Mouse (Mus musculus) right cerebral cortex, postnatal 14 days (tissue): ENCODE measurements around the gene Spi1.

Experiments
- DNase-seq: peaks from one replicate; pipeline ENCODE4 v3.0.0; 2022

The Spi1 gene

GRCm38 (mm10) chr2:91068162-91068871 is 13.9 kb upstream of the Spi1 start:
- DNase-seq = no peak

DNA sequence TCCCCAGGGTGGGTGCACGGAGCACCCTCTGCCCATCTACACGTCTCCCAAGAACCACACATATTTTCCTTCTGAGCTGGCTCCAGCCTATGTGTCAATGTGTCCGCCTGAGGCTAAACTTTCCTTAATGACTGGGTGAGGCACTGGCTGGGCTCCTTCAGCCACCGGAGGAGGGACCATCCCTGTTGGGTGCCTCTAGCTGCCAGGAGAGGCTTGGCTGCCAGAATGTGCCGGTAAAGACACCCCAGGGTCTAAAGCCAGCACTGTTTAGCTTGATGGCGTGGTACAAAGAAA is 13.4 kb upstream of the Spi1 start:
- DNase-seq = no peak

DNA sequence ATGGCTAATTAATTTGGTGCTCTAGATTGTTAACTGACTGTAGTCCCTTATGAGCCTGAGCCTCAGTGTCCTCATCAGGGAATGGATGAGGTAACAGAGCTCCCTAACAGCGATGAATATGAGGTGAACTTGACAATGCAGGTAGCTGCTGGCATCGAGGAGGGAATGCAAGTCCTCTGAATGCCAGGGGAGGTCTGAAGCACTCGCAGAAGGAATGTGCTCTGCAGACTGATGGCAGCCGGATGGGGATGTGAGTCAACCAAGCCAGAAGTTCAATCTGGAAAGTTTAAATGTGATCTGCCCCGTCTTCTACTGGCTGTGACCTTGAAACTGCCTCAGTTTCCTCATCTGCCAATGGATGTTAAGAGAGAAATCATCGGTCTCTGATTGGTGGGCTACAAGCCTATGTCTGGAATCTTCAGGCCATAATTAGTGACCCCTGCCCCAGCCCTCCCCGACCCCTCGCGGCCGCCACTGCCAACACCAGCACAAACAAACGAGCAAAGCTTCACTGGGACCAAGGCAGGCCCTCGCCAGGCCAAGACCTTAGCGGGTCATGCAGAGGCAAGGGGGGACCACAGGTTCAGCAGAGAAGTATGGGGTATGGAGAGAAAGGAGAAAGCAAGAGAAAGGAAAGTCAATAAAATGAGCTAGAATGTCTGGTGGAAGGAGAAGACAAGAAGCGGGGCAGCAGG is 12.7 kb upstream of the Spi1 start:
- no peak for DNase-seq

DNA sequence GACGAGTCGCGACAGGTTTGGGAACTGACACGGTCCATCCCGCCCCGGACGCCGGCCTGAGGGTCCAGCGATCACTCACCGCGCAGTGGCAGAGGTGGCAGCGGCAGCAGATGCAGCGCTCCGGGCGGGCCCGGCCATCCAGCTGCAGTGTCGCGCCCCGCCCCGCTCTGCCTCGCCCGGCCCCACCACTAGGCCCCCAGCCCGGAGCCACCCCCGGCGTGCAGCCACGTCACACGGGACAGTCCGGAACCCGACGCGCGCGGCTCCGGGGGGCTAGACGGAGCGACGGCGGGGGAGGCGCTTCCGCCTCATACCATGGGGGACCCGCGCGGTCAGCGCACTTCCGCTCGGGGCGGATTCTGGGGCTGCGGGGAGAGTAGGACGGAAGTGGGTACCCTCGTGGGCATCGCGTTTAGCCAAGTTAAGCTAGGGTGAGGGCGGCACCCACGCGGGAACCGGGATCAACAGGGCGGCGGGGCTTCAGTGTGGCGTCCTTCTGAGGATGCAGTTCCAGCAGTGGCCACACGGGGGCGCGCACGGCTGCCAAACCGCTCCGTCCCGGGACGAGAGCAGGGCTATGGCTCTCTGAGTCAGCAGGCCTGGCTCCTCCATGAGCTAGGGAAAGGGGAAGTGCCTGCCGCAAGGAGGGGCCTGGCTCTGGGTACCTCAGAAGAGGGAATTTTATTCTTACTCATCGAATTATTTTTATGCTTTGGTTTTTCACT is 12.0 kb upstream of the Spi1 start, which contains the start of gene Slc39a13:
Slc39a13 (minus strand) TSS at position 342 of the 725 bp plus-strand sequence.
- peak; percentile 92 for DNase-seq

DNA sequence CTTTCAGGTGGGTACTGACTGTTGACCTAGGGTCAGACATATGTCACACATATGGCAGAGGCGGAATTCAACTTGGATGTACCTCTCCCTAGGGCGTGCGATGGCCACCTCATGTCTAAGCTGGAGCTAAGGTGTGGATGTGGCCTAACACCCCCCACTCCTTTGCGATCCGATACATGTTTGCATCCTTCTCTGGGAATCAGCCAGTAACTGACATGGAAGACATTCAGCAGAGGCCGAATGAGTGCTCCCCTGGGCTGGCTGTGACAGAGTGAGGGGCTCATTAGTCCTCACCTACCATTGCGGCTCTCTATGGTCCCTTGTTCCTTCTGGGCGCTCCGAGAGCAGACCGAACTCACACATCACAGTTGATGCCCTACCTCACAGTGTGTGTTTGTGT is 11.1 kb upstream of the Spi1 start:
- DNase-seq = no peak

GRCm38 (mm10) chr2:91072092-91072491 is 10.1 kb upstream of the Spi1 start:
- no peak for DNase-seq

GRCm38 (mm10) chr2:91077957-91078313 is 4.3 kb upstream of the Spi1 start:
- DNase-seq = no peak

DNA sequence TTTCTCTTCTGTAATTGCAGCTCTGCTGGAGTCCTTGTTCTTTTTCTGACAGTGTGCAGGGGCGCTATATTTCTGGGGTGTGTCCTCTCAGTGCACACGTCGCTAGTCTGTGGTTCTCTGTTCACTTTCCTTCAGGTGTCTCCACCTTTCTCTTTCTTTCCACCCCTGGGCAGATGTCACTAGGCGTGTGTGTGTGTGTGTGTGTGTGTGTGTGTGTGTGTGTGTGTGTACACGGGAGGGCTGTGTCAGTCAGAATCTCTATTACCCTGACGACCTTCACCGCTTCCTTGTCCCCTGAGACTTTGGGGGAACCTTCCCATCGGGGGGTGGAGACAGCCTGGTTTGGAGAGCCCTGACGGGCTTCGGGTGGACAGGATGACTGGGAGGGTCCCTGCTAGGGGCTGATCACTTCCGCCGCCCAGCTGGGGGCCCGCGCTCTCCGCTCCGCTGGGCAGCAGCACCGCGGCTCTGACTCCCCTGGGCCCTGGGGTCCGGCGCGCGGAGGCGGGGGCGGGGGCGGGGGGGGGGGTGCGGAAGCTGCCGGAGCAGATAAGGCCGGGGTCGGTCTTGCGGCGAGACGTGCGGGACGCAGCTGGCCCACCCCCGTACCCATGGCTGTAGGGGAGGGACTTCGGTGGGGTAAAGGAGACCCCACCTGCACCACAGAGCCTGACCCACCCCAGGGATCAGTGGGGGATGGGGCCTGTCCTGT is 3.7 kb upstream of the Spi1 start:
- no peak for DNase-seq

GRCm38 (mm10) chr2:91079026-91079384 is 3.2 kb upstream of the Spi1 start:
- DNase-seq = no peak

DNA sequence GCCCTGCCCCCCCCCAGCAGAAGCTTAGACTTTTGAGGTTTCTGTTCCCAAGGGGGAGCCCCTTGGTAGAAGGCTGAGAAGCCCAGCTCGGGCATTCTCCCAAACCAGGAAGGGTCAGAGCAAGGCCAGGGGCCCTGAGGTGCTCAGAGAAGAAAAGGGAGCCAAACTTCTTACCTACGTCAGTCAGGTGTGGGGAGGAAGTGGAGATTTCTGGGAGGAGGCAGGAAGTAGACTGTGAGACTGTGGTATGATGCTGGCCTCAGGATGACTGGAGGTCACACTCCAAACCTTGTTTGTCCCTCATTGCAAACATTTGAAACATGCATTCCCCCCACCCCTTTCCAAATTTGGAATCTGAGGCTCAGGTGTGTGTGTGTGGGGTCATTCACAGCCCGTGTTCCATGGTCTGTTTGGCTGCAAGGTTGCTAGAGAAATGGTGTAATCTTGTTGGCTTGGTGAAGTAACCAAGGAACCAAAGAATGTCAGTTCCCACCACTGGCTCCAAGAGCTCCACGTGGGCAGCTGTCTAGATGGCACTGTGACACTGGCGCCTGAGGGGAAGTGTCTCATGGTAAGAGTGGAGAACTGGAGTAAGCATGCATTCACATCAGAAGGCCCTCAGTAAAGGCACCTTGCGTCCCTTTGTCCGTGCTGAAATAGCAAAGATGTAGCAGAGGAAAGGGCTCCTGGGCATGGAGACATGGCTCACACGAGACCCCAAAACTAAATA is 1.2 kb upstream of the Spi1 start:
- DNase-seq = no peak

DNA sequence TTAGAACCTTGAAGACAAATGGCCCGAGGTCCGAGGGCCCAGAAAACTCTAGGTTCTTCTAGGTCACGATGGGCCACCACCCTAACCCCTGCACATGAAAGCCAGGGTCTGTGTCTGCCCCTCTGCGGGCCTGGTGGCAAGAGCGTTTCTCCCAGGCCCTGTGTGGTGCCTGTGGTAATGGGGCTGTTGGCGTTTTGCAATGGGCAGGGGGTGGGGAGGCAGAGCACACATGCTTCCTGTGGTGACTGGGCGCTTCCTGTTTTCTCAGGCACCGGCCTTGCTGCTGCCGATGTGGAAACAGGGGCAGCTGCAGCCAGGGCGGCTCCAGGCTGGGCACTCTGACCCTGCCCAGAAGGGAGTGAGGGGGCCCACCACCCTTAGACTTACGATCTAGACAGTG is 654 bp downstream of the Spi1 start:
- DNase-seq = no peak

- no peak for DNase-seq
Measured at GRCm38 (mm10) chr2:91083366-91083940, 1.3 kb downstream of the Spi1 start.

DNA sequence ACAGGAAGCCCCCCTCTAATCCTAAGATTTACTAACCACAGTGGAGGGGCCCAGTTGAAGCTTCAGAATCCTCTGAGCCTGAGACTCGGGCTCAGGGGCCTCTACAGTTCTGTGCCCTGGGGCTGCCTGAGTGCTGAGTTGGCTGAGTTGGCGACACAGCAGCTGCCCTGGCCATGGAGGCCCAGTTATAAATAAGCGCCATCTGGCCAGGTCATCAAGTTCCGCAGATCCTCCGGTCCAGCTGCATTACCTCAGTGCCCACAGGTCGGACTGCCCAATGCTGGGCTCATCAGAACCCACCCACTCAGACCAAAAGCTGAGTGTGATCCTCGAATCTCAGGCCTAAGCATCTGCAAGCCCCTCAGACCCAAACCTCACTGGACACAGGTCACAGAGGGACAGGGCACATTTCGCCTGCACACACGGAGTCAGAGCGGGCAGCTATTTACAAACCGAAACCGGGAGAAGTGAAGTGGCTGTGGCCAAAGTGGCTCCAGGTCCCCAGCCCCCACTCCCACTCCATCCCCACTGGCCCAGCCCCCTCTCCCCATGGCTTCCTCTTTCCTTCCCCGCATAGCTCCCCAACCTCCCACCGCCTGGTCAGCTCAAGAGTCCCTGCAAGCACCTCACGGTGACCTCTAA is 2.1 kb downstream of the Spi1 start:
- no peak for DNase-seq

- DNase-seq = no peak
Measured at GRCm38 (mm10) chr2:91085494-91086391, 3.6 kb downstream of the Spi1 start.

- no peak for DNase-seq
Measured at GRCm38 (mm10) chr2:91086392-91087237, 4.4 kb downstream of the Spi1 start.

DNA sequence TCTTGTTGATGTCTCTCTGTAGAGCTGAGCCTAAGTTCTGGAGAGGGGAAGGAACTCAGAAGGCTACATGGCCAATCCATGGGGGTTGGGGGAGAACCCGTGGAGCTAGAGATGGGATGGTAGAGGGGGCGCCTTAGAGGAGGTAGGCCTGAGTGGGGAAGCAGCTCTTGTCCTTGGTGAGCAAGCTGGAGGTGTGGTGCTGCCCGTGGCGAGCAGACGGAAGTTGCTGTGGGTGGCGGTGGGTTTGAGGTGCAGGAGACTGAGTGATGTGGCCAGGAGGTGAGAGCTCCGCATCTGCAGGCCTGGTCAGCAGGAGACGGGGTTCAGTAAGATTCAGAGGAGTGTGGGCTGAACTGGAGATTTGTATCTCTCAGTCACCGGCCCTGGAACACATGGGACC is 5.3 kb downstream of the Spi1 start:
- DNase-seq = no peak

- no peak for DNase-seq
Measured at GRCm38 (mm10) chr2:91088987-91089386, 6.8 kb downstream of the Spi1 start.

- DNase-seq = no peak
Measured at GRCm38 (mm10) chr2:91090208-91090607, 8.0 kb downstream of the Spi1 start.

- DNase-seq = no peak
Measured at GRCm38 (mm10) chr2:91090827-91091226, 8.6 kb downstream of the Spi1 start.

GRCm38 (mm10) chr2:91096524-91096923 is 14.3 kb downstream of the Spi1 start:
- no peak for DNase-seq
